Mouse (Mus musculus) E14TG2a.4 (cell line): ENCODE measurements at regions not wholly inside any gene's neighbourhood (a gene's known extent, or its start where the extent isn't known, plus 50 kb on each side); places are given as distances from the start of the nearest gene placed in this dataset.

Experiments used
- CTCF ChIP-seq: conservative IDR thresholded peaks from 2 replicates; pipeline ENCODE4 v1.5.1; 2014; ENCODE audit warnings: low read length
- NANOG ChIP-seq: IDR thresholded peaks from 2 replicates; pipeline ENCODE4 v1.6.1; 2014; ENCODE audit warnings: borderline replicate concordance, low read length, mixed read lengths
- POU5F1 ChIP-seq: IDR thresholded peaks from 2 replicates; pipeline ENCODE4 v1.6.1; 2014; ENCODE audit warnings: low read length, borderline replicate concordance

DNA sequence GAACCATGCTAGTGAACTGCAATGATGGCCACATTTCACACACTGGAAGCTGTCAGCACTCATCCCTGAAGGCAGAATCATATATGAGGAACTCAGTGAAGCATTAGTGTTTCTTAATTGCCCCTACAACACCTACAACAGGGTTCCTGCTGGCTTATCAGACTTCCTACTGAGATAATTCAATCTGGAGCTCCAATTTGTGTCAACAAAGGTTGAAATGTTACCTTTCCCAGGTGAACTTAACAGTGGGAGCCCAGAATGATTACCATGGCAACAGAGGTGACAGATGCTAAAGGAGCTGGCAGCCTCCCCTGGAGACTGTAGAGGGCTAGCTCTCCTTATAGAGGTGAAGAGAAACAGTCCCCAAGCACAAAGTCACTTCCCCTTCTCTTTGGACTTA is 330.1 kb upstream of the Luzp2 start:
- TF ChIP-seq CTCF (no peak), POU5F1 (no peak), NANOG (no peak)
